Mouse (Mus musculus) myocyte (in vitro differentiated cells): Measurements from ENCODE around the gene Alox15. TPM values are rescaled to one million over a fixed set of nuclear protein-coding genes. Genes with fewer than 3 reads are reported as not detected.

Source experiments
- H3K27me3 ChIP-seq: one replicate; pipeline ENCODE4 v1.6.1; 2011; ENCODE audit not compliant: control insufficient read depth, insufficient read depth, insufficient read length
- H3K36me3 ChIP-seq: one replicate; pipeline ENCODE4 v1.6.1; 2011; ENCODE audit not compliant: control insufficient read depth, insufficient read depth
- H3K4me2 ChIP-seq: one replicate; pipeline ENCODE4 v1.6.1; 2011; ENCODE audit warnings: low read depth, control low read depth
- H3K4me3 ChIP-seq: one replicate; pipeline ENCODE4 v1.5.1; 2011; ENCODE audit warnings: mild to moderate bottlenecking, control low read depth, moderate library complexity
- H3K79me2 ChIP-seq: one replicate; pipeline ENCODE4 v1.6.1; 2011; ENCODE audit not compliant: control insufficient read depth, insufficient read depth
- H3ac ChIP-seq: one replicate; pipeline ENCODE4 v1.6.1; 2011; ENCODE audit not compliant: control insufficient read depth, insufficient read length
- CEBPB ChIP-seq: IDR thresholded peaks from 2 replicates; pipeline ENCODE4 v1.6.1; 2011; ENCODE audit warnings: mild to moderate bottlenecking, moderate library complexity; ENCODE audit not compliant: poor library complexity, insufficient read depth, severe bottlenecking
- E2F4 ChIP-seq: IDR thresholded peaks from one replicate; pipeline ENCODE4 v1.6.1; 2011; ENCODE audit warnings: mild to moderate bottlenecking, control low read depth, moderate library complexity; ENCODE audit not compliant: insufficient read depth
- MAX ChIP-seq: IDR thresholded peaks from one replicate; pipeline ENCODE4 v1.6.1; 2011; ENCODE audit warnings: low read depth, mild to moderate bottlenecking, control low read depth
- MYOD1 ChIP-seq, 3 experiments: IDR thresholded peaks; one replicate each; pipeline ENCODE4 v1.6.1; 2011; ENCODE audit warnings: control low read depth in 2 of 3, low read depth in 2 of 3, mild to moderate bottlenecking in 2 of 3, moderate library complexity in 1 of 3; ENCODE audit not compliant: insufficient read length in 2 of 3, control insufficient read depth in 1 of 3
- MYOG ChIP-seq, 3 experiments: IDR thresholded peaks; one replicate each; pipeline ENCODE4 v1.6.1; 2011; ENCODE audit warnings: control low read depth in 2 of 3, low read depth in 2 of 3, mild to moderate bottlenecking in 2 of 3; ENCODE audit not compliant: insufficient read length in 2 of 3, control insufficient read depth in 1 of 3, insufficient read depth in 1 of 3
- POLR2A ChIP-seq: IDR thresholded peaks from one replicate; pipeline ENCODE4 v1.6.1; 2011; ENCODE audit warnings: low read depth, mild to moderate bottlenecking, control low read depth, moderate library complexity; ENCODE audit not compliant: insufficient read length
- POLR2AphosphoS2 ChIP-seq: IDR thresholded peaks from one replicate; pipeline ENCODE4 v1.6.1; 2011; ENCODE audit warnings: low read depth, control low read depth; ENCODE audit not compliant: insufficient read length
- REST ChIP-seq: IDR thresholded peaks from one replicate; pipeline ENCODE4 v1.6.1; 2011; ENCODE audit warnings: mild to moderate bottlenecking, control low read depth, moderate library complexity; ENCODE audit not compliant: insufficient read depth, insufficient read length
- SRF ChIP-seq: IDR thresholded peaks from one replicate; pipeline ENCODE4 v1.6.1; 2011; ENCODE audit warnings: low read depth; ENCODE audit not compliant: control insufficient read depth, insufficient read length
- TCF12 ChIP-seq: IDR thresholded peaks from one replicate; pipeline ENCODE4 v1.6.1; 2011; ENCODE audit warnings: mild to moderate bottlenecking, control low read depth; ENCODE audit not compliant: poor library complexity, insufficient read depth, severe bottlenecking
- TCF3 ChIP-seq: IDR thresholded peaks from one replicate; pipeline ENCODE4 v1.6.1; 2011; ENCODE audit warnings: low read depth, control low read depth; ENCODE audit not compliant: insufficient read length
- USF1 ChIP-seq: IDR thresholded peaks from one replicate; pipeline ENCODE4 v1.6.1; 2011; ENCODE audit warnings: low read depth, mild to moderate bottlenecking, control low read depth, moderate library complexity
- polyA plus RNA-seq: library from polyadenylated mRNA; unstranded; fragments of >200 nt; fragmentation: generic; extraction: Trizol; gene quantifications from one replicate; pipeline ENCODE4 v1.2.1, GENCODE M21; 2012; ENCODE audit warnings: missing spikeins

Alox15 gene
- polyA plus RNA-seq, 1 experiment: not detected

- Histone ChIP-seq H3K36me3 (no peaks in the 10 kb centered on the region), H3K4me3 (no peak overlapping the region), H3ac (no peak overlapping the region), H3K4me2 (no peak overlapping the region), H3K27me3 (peaks cover 71% of the 10 kb centered on the region), H3K79me2 (no peaks in the 10 kb centered on the region)
- TF ChIP-seq E2F4 (no peak), MYOD1 (IDR thresholded peaks at IDR 0.05; ENCODE audit: control insufficient read depth in 1 of 3, insufficient read length in 2 of 3, low read depth in 2 of 3) (no peak), TCF12 (no peak), USF1 (no peak), TCF3 (no peak), REST (no peak), CEBPB (no peak), MAX (no peak), MYOG (IDR thresholded peaks at IDR 0.05; ENCODE audit: control insufficient read depth in 1 of 3, insufficient read depth in 1 of 3, insufficient read length in 2 of 3, low read depth in 2 of 3) (no peak), POLR2A (no peak), SRF (no peak), POLR2AphosphoS2 (no peak)
These were observed 17.4 kb downstream of the Alox15 start for GRCm38 (mm10) chr11:70334477-70334876.

DNA sequence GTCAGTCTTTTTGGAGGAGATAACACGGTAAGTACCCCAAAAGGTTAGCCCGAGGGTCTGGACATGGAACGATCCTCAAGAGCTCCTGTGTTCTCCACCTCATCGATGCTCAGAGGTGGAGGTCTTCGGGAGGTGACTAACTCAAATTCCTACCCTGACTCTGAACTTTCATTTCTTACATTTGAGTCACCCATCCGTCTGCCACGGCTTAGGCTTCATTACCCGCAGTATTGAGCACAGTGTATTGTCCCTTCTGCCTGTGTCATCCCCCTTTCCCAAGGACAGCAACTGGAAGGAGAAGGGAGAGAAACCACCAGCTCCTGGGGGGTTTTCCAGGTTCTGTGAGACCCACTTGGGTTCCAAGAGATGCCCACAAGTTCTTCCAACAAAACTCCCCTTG is 27.1 kb downstream of the Alox15 start:
- no peak for TF ChIP-seq MAX
- no peak for TF ChIP-seq TCF12
- TF ChIP-seq REST: no peak
- TF ChIP-seq E2F4: no peak
- no peak for TF ChIP-seq TCF3
- TF ChIP-seq CEBPB: no peak
- no peak for TF ChIP-seq SRF
- TF ChIP-seq MYOD1 (IDR thresholded peaks at IDR 0.05; ENCODE audit: control insufficient read depth in 1 of 3, insufficient read length in 2 of 3, low read depth in 2 of 3): no peak
- no peak for TF ChIP-seq POLR2A
- TF ChIP-seq MYOG (IDR thresholded peaks at IDR 0.05; ENCODE audit: control insufficient read depth in 1 of 3, insufficient read depth in 1 of 3, insufficient read length in 2 of 3, low read depth in 2 of 3): no peak
- TF ChIP-seq USF1: no peak
- no peak for TF ChIP-seq POLR2AphosphoS2
- Histone ChIP-seq H3K4me3 (no peak overlapping the region), H3K27me3 (peaks cover 56% of the 10 kb centered on the region), H3K79me2 (no peaks in the 10 kb centered on the region), H3ac (no peak overlapping the region), H3K4me2 (no peak overlapping the region), H3K36me3 (no peaks in the 10 kb centered on the region)

DNA sequence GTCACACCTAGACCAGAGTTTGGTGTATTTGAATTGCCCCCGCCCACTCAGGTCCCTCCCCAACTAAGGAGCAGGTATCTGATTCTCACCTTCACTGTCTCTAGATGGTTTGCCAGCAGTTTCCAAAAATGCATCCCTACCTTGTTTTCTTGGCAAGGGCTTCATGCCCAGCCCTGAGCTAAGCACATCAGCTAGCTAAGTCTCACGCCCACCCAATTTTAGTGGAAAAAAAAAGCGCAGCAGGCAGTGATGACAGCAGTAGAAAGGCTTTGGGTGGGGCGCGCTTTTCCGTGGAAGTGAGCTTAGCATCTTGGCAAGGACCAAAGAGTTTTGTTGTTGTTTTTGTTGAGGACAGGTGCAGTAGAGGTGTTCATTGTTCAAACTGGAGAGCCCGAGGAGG is 29.3 kb downstream of the Alox15 start, which contains the start of gene Alox12e:
Gene Alox12e, minus strand, starts transcription at position 101 of the 400 bp plus-strand sequence.
- Histone ChIP-seq H3K36me3 (no peaks in the 10 kb centered on the region), H3ac (no peak within 1 kb of the TSS), H3K79me2 (no peaks in the 10 kb centered on the region), H3K4me3 (no peak within 1 kb of the TSS), H3K27me3 (peaks cover 59% of the 10 kb centered on the region), H3K4me2 (no peak within 1 kb of the TSS)
- TF ChIP-seq E2F4: no peak
- no peak for TF ChIP-seq REST
- no peak for TF ChIP-seq TCF3
- no peak for TF ChIP-seq POLR2AphosphoS2
- TF ChIP-seq POLR2A: no peak
- TF ChIP-seq MAX: no peak

- TF ChIP-seq MYOD1 (IDR thresholded peaks at IDR 0.05; ENCODE audit: control insufficient read depth in 1 of 3, insufficient read length in 2 of 3, low read depth in 2 of 3): no peak
- no peak for TF ChIP-seq SRF
- TF ChIP-seq TCF3: no peak
- TF ChIP-seq POLR2A: no peak
- TF ChIP-seq POLR2AphosphoS2: no peak
- TF ChIP-seq USF1: no peak
- no peak for TF ChIP-seq REST
- no peak for TF ChIP-seq TCF12
- no peak for TF ChIP-seq E2F4
- no peak for TF ChIP-seq MYOG (IDR thresholded peaks at IDR 0.05; ENCODE audit: control insufficient read depth in 1 of 3, insufficient read depth in 1 of 3, insufficient read length in 2 of 3, low read depth in 2 of 3)
- no peak for TF ChIP-seq CEBPB
- no peak for TF ChIP-seq MAX
- no peak overlapping the region for H3K4me2 ChIP-seq
- H3K27me3 ChIP-seq: peaks cover 63% of the 10 kb centered on the region
- no peak overlapping the region for H3ac ChIP-seq
- H3K79me2 ChIP-seq: no peaks in the 10 kb centered on the region
- no peaks in the 10 kb centered on the region for H3K36me3 ChIP-seq
- no peak overlapping the region for H3K4me3 ChIP-seq
These were observed 30.2 kb downstream of the Alox15 start for GRCm38 (mm10) chr11:70321664-70322063.

DNA sequence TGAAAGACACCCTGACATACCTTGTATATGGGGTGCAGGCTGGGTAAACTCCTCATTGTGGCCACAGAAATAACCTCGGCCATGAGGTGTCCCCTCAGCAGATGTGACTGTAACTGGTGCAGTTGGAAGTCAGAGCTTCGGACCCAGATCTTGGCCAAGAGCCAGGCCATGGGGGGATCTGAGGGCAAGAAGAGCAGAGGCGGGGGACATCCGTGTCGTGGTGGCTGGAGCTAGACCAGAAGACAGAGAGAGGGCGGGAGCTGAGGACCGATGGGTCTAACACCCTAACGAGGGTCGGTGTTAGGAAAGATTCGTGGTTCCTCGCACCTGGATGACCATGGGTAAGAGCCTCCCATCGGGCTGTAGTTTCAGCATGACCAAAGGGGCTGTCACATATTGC is 32.2 kb downstream of the Alox15 start:
- no peaks in the 10 kb centered on the region for H3K36me3 ChIP-seq
- H3K4me2 ChIP-seq: no peak overlapping the region
- H3K27me3 ChIP-seq: peaks cover 70% of the 10 kb centered on the region
- H3ac ChIP-seq: no peak overlapping the region
- no peak overlapping the region for H3K4me3 ChIP-seq
- no peaks in the 10 kb centered on the region for H3K79me2 ChIP-seq
- no peak for TF ChIP-seq MYOG (IDR thresholded peaks at IDR 0.05; ENCODE audit: control insufficient read depth in 1 of 3, insufficient read depth in 1 of 3, insufficient read length in 2 of 3, low read depth in 2 of 3)
- TF ChIP-seq SRF: no peak
- TF ChIP-seq TCF3: no peak
- no peak for TF ChIP-seq CEBPB
- TF ChIP-seq MAX: no peak
- no peak for TF ChIP-seq REST
- TF ChIP-seq MYOD1 (IDR thresholded peaks at IDR 0.05; ENCODE audit: control insufficient read depth in 1 of 3, insufficient read length in 2 of 3, low read depth in 2 of 3): no peak
- no peak for TF ChIP-seq TCF12
- TF ChIP-seq E2F4: no peak
- TF ChIP-seq POLR2A: no peak
- no peak for TF ChIP-seq POLR2AphosphoS2
